Mouse (Mus musculus) layer of hippocampus, postnatal 25 days (tissue): ENCODE results near the gene Sgpl1. TPM values are rescaled to one million over a fixed set of nuclear protein-coding genes. Genes with fewer than 3 reads are reported as not detected.

ENCODE experiments used
- microRNA-seq, 2 experiments: library from miRNA; unstranded; fragments of <30 nt; microRNA quantifications; one replicate each; pipeline ENCODE4 v1.2.0; 2021
- total RNA-seq, 2 experiments: library from RNA; stranded (reverse); gene quantifications; 2 replicates each; pipeline ENCODE4 v1.2.3; 2021

Gene Sgpl1
- total RNA-seq, 2 experiments from 2014 or later: 18.0 to 22.1 TPM

Small RNA genes within 50 kb of the gene (microRNA-seq; reads per million reads assigned to microRNA genes)
- 0 reads per million in 2 experiments for gene Gm44308

Other genes with a start within 250 kb of the Sgpl1 start
- gene Pcbd1, start 58.4 kb downstream of the Sgpl1 start, total RNA-seq: 10 to 100 TPM in 1 of 2 experiments, 1 to 10 TPM in 1; 9.3 to 15.6 TPM
- 10 to 100 TPM in 1 of 2 experiments, 1 to 10 TPM in 1; 9.6 to 16.1 TPM for gene Tbata, start 24.3 kb upstream of the Sgpl1 start, total RNA-seq
- 1 to 10 TPM; 1.3 TPM for gene Adamts14, start 125.7 kb upstream of the Sgpl1 start, total RNA-seq
- gene Prf1, start 150.1 kb upstream of the Sgpl1 start, total RNA-seq: not detected
- gene Pald1, start 235.8 kb upstream of the Sgpl1 start, total RNA-seq: 10 to 100 TPM; 15.2 to 20.0 TPM